Mouse (Mus musculus): Measurements from ENCODE around the gene Gm10160. TPM values are rescaled to one million over a fixed set of nuclear protein-coding genes. Genes with fewer than 3 reads are reported as not detected.

The Gm10160 gene
- polyA plus RNA-seq (2012; rRNA removed), result not detected in 2 replicates

DNA sequence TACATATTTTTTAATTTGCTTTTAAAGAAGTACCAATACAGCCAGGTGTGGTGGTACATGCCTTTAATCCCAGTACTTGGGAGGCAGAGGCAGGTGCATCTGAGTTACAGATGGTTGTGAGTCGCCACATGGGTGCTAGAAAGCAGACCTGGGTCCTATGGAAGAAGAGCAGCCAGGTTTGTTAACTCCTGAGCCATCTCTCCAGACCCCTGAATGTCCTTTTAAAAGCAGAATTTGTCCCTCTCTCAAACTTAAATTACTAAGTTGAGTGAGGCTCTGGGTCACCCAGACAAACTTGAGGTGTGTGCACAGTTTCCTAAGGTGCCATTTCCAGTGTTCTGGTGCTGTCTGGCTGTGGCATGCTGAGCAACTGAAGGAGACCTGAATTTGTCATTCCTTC lies at the start of gene Gm10160:
TSS of gene Gm10160 (minus strand) at position 101 of the 400 bp plus-strand sequence.
- DNase-seq (ENCODE audit: extremely low spot score in 1 of 2, low spot score in 1 of 2), result no peak

DNA sequence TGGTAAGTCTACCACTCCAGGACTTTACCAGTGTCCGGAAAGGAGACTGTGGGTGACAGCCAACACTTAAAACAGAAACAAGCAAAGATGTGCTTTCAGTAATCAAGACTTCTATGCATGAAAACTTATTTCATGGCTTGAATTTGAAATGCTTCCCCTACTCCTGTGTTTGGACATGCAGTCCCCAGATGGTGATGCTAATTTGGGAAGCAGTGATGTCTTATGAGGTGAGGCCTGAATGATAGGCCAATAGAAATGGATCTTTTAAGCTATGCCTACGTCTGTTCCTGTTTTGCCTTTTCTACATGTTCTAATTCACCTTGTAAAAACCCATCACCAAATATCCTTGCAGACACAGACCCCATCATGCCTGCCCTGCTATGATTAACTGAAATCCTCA lies 49.3 kb upstream of the Gm10160 start:
- DNase-seq (ENCODE audit: extremely low spot score in 1 of 2, low spot score in 1 of 2), result no peak

DNA sequence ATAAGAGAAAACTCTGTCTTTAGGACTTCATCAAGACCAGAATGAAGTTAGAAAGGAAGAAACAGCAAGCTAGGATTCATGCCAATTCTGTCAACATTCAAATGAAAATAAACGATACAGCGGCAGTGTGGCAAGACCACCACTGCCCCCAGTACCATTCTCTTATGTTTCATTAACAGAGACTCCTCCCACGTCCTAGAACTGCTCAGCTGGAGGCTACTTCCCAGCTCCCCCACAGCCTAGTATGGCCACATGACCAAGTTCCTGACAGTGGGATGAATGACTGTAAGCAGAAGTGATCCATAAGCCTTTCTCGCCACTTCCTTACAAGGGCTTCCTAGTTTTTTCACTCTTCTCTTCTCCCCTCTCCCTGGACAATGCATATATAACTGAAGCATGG lies 48.5 kb upstream of the Gm10160 start:
- DNase-seq (ENCODE audit: extremely low spot score in 1 of 2, low spot score in 1 of 2), result no peak

DNA sequence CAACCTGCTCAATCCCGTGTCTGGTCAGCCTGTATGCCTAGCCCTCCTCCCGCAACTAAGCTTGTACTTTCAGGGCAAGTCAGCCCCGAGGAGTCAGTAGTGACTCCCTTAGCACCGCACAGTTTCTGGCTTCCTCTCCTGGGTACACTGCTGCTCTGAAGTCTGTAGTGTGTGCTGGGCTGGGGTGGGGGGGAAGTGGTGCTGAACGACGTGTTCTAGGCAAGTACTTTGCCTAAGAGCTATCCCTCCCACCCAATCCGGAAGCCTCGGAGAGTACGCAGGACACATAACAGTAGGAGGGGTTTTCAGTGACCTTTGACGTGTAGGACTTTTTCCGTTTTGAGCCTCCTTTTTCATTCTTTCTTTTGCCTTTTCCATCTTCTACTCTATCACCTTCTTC lies 43.8 kb upstream of the Gm10160 start:
- DNase-seq (ENCODE audit: extremely low spot score in 1 of 2, low spot score in 1 of 2), result no peak

DNA sequence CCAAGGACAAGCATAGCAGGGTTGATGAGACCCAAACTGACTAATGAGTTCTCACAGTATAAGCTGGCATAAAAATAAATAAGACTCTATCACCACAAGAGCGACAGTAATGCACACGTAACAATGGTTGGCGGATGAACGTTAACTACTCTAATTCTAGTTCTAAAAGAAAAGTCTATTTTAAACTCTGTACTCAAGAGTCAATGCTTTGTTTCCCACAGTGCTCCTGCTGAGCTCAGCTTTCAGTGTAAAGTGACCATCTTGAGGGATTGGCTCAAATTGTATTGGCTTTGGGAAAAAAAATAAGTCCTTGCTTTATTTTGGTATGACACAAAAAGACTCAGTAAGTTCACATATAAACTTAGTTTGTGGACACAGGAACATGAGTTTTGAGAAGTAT lies 29.5 kb upstream of the Gm10160 start:
- DNase-seq (ENCODE audit: extremely low spot score in 1 of 2, low spot score in 1 of 2), result no peak

DNA sequence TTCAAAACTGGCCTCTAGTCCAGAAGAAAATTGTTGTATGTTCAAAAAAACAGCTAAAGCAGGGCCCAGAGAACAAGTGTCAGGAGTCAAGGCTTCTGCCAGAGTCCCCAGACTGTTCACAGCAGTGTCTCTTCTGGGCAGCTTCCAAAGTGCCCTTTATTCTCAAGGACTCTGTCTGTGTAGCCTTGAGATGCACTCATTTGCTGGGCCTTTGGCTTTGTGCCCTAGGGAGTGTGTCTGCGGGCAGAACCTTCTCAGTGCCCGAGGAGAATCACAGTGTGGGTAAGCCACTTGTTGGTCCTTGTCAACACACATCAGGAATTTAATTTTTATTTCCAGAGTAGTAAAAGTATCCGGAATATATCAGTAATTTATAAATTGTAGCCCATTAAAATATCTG lies 26.0 kb upstream of the Gm10160 start:
- no peak for DNase-seq (ENCODE audit: extremely low spot score in 1 of 2, low spot score in 1 of 2)

DNA sequence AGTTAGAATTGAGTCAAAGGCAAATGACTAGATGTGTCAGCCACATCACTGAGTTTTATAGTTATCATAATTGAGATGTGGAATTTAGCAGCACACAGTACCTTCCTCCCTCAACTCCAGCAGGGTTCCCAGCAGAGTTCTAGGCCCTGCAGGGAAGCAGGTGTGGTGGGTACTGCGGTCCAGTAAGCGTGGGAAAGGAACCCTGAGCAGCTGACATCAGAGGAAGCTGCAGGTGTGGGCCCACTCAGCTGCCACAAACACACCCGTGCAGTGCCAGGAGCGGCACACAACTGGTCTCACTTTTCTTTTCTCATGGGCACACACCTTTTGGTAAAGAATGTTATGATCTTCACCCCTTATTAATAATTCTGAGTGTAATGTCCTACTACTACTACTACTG lies 25.2 kb upstream of the Gm10160 start:
- no peak for DNase-seq (ENCODE audit: extremely low spot score in 1 of 2, low spot score in 1 of 2)

DNA sequence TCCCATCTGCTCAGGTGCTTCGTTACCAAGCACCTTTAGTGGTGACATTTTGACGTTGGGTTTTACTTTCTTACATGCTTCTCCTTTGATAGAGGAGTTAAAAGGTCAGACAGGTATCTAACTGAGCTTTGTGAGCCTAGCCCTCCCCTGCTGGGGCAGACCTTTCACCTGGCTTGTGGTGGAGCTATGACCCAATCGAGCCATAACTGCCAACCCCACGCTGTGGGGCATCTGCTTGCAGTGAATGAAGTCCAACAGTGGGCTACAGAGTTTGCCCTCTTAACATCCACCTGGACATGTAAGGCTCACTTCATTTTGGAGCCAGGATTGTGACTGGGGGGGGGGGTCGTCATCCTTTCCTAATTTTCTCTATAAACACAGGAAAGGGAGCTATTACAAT lies 24.7 kb upstream of the Gm10160 start:
- DNase-seq (ENCODE audit: extremely low spot score in 1 of 2, low spot score in 1 of 2), result no peak

DNA sequence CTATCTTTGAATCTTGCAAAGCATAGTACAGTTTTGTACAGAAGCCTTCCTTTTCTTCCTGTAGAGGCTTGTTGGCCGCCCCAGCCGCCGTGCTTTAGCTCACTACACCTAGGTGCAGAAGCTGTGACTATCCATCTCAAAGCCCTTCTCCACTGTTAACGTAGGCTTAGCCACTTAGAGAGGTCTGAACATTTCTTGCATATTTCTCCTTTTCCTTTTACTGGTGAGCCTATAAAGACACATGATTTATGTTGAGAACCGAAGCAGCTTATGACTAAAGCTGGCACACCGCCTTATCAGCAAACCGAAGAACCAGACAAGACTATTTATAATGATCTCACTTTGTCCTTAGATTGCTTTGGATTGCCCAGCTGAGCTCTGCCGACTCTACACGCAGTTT lies 19.8 kb upstream of the Gm10160 start:
- DNase-seq (ENCODE audit: extremely low spot score in 1 of 2, low spot score in 1 of 2), result peak in 1 of 2 experiments; percentile 53

DNA sequence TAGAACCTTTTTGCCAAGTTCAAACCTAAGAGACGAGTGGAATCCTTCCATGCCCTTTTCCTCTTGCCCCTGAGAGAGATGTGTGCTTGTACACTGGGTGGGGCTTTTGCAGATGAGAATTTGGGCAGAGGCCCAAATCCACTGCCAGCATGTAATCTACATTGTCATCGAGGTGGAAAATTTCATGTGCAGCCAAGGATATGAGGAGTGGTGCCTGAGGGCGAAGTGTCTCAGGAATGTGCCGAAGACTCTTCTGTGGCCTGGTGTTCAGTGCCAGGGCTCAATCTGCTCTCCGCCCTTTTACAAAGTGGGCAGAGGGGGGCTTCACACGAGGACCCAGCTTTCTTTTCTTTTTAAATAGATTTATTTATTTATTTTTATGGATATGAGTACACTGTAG lies 19.0 kb upstream of the Gm10160 start:
- DNase-seq (ENCODE audit: extremely low spot score in 1 of 2, low spot score in 1 of 2), result no peak

DNA sequence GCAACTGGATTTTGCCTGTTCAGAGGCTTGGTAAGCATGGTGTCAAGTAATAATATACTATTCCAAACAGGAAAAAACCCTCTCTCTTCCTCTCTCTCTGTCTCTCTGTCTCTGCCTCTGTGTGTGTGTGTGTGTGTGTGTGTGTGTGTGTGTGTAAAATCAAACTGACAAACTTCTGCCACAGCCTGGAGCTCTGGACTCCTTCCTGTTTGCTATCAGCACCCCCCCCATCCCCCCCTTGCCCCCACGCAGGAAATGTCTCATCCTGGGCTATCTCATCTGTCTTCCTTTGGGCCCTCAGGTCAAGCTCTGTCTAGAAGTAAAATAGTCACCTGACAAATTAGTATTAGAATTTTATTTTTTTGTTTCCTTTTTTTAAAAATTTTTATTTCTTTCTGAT lies 18.2 kb upstream of the Gm10160 start:
- DNase-seq (ENCODE audit: extremely low spot score in 1 of 2, low spot score in 1 of 2), result no peak

DNA sequence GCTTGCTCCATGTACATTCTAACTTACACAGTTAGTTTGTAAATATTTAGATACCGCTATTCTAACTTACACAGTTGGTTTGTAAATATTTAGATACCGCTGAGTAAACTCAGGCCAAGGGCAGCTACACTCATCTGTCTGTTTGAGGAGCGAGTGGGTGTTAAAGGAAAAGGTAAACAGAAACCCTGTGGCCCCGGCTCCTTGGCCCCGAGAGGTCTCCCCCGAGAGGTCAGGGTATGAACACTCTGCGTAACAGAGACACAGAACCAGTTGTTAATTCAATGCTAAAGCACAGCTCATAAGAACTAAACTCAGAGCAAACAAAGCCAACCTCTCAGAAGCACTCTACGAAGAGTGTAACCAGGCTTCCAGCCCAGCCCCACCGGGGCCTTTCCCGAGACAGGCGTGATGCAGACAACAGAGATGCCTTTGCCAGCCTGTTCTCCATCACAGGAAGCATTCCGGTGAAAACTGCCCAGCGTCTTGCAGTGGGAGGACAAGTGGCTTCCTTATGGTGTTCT lies 17.0 kb upstream of the Gm10160 start:
- DNase-seq (ENCODE audit: extremely low spot score in 1 of 2, low spot score in 1 of 2), result no peak

DNA sequence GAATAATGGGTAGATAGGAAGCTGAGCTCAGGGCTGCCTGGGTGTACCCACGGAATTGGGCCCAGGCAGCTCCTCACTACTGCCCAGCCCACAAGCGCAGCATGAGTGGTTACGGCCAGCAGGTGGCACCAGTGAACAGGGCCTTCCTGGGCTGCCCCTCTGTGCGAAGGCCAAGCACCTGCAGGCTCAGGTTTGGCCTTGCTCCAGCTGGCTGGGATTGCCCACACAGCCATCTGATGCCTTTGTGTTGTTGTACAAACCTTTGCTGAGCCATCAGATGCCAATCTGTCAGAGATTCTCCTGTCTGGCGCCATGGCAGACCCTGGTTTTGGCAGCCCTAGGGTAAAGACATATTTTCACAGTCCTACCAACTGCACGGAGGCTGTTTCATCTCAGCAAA lies 12.6 kb upstream of the Gm10160 start:
- peak in 1 of 2 experiments; percentile 75 for DNase-seq (ENCODE audit: extremely low spot score in 1 of 2, low spot score in 1 of 2)

DNA sequence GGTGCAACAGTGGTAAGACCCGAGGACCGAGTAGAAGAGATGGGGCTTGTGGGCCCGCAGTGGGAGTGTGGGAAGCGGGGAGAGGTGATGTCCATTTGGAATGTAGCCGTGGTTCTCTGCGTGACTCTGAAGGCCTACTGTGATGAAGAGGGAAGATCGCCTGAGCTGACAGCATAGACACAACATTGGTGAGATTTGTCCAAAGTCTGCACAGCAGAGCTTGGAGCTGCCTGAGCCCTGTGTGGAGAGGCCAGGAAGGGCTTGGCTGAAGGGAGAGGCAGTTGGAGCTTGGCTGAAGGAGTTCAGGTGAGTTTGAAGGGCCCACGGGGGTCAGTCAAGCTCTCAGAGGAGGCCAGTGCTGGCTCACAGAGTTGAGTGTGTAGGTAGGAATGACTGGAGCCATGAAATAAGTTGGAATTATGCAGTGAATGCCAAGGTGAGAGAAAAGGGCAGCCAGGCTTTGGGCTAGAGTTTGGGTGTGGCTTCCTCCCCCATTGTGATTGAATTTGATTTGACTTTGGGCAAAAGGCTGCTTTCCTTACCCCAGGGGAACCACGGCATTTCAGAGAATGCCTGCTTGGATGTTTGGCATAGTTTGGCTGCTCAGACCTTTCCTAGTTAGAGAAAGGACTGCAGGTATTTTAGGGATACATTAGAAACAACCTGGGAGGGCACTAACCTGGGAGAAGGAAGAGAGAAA lies 11.8 kb upstream of the Gm10160 start:
- no peak for DNase-seq (ENCODE audit: extremely low spot score in 1 of 2, low spot score in 1 of 2)

DNA sequence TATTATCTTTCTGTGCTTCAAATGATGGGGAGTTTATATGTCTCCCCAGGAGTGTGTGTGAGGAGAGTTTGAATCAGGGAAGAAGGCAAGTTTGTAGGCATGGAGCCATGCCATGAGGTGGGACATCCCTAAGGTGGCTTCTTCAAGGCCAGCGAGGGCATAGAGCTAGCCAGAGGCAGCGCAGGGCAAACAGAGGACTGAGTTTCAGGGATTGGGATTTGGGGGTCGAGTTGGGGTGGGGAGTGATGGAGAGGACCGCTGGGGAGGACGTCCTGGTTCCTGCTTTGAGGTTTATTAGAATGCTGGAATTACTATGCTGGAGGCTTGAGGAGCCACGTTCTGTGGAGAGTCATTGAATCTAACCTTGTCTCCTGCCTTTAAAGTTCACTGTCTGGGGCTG lies 10.3 kb upstream of the Gm10160 start:
- DNase-seq (ENCODE audit: extremely low spot score in 1 of 2, low spot score in 1 of 2), result no peak

DNA sequence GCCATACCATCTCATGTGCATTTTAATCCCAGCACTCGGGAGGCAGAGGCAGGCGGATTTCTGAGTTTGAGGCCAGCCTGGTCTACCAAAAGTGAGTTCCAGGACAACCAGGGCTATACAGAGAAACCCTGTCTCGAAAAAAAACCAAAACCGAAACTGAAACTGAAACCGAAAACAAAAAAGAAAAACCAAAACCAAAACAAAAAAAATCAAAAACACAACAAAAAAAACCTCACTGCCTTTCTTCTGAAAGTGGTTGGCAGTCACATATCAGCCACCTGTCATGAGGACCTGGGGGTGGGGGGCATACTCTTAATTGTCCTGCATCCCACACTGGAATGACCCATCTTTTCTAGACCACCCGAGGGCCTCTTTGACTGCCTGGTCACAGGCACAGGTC lies 9.0 kb upstream of the Gm10160 start:
- DNase-seq (ENCODE audit: extremely low spot score in 1 of 2, low spot score in 1 of 2), result no peak

DNA sequence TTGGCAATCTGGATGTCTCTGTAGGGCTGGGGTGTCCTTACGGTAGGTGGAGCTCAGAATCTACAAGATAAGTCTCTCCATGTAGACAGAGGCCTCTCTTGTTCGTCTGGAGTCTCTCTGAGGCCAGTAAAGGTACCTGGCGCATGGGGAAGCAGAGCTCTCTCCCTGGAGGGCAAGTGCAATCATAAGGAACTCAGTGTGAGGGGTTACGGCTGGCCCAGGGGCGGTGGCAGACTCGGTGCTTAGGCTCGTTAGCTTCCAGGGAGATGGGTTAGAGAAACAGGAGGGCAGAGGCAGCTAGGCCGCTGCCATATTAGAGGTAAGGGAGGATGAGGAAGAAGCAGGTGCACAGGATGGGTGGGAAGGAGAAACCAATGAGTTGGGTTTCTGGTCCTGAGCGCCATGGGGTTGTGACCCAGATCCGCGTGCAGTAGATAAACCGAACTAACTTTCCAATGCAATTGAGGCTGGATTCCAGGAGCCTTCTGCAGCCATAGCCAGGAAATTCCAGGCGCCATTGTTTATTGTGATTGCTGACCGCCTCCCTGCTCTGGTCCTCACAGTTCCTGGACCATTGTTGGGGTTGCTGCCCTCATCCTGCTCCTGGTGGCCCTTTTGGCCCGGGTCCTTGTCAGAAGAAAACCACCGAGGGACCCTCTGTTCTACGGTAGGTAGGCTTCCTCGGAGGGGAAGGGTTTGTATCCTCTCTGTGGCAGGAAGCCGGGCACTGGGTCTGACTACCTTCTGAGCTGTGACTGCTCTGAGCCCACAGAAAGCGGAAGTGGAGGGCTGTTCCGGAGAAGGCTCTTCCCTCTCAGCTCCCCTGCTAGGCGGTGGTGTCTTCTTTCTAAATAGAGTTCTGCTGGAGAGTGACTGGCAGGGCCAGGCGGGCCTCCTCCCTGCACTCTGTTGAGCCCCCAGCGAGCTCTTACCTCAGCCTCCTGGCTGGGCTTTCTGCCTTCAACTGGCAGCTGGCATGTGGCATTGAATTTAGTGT lies 7.3 kb upstream of the Gm10160 start:
- DNase-seq (ENCODE audit: extremely low spot score in 1 of 2, low spot score in 1 of 2), result no peak

DNA sequence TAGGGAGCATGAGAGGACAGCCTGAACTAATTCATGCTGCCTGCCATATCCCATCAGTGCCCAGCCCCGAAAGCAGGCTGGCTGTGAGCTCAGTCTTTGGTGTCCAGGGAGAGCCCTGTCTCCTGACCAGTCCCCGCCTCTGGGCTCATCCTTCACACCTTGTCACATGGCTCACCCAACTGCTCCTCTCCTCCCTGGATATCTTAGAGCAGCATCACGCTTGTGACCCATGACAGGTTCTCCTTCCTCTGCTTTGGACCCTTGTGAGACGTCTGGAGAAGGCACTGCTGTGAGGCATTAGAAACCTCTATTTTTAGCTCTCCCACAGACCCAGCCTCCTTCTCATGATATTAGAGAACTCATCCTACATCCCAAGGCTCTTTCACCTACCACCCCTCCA lies 6.3 kb upstream of the Gm10160 start:
- no peak for DNase-seq (ENCODE audit: extremely low spot score in 1 of 2, low spot score in 1 of 2)

DNA sequence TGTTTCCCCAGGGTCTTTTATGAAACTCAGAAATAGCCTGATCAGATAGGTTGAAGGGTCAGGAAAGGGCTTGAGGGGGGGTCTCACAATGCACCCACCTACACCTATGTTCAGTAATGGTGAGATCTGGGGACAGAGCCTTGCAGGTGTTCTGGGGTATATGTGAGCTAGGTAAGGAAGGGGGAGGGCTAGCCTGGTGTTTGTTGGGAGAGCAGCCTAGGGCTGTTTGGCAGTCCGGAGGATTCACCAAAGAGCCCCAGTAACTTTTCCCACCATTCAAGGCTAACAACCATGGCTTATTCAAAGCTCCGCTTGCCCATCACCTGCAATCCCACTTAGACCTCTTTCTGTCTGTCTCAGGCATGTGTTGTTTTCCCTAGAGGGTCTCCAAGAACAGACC lies 5.9 kb upstream of the Gm10160 start:
- no peak for DNase-seq (ENCODE audit: extremely low spot score in 1 of 2, low spot score in 1 of 2)

DNA sequence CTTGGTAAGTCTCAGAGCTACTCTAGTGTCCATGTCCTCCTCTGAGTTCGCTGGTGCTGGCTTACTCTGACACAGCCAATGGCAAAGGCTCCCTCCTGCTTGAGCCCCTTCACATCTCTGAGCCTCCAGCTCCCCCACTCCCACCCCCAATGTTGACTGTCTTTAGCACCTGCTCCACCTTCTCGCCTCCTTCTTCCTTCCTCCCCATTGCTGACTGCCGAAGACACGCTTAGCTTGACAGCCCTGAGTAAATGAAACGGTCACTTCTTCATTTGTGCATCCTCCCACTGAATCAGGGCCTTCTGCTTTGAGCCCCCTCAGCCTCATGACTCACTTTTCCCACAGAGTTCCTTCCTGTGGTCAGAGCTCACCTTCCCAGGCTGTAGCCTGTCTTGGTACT lies 5.4 kb upstream of the Gm10160 start:
- DNase-seq (ENCODE audit: extremely low spot score in 1 of 2, low spot score in 1 of 2), result no peak

DNA sequence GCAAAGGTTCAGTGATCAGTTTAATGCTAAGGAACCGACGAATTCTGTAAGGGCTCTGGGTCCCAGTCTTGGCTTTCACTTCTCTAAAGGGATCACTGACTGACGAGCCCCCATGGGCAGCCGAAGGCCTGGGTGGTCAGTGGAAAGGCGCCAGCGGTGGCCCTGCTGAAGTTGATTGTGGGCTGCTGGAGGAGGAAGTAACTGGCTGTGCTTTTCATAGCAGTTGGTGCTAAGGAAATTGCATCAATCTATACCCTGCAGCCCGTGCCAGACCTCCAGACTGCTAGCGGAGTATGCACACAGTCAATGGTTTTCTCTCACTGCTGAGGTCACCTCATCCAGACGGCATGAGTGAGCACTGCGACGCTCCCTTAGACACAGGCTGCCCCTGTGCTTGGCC lies 4.5 kb upstream of the Gm10160 start:
- no peak for DNase-seq (ENCODE audit: extremely low spot score in 1 of 2, low spot score in 1 of 2)
